Mouse (Mus musculus) heart, postnatal 4 days (tissue): ENCODE data around the gene Ccdc88b. TPM values are rescaled to one million over a fixed set of nuclear protein-coding genes. Genes with fewer than 3 reads are reported as not detected.
A peak's percentile ranks its signal among the peaks of the same experiment; 100 is the strongest.
"Not testable (repeated sequence)": the region's sequence is repeated elsewhere in the genome, so short reads cannot be mapped to it uniquely, and the experiment has no call there.

ENCODE experiments used
- DNase-seq: peaks from one replicate; pipeline ENCODE4 v3.0.0; 2021
- total RNA-seq, 2 experiments: library from RNA; stranded (reverse); gene quantifications; 2 replicates each; pipeline ENCODE4 v1.2.3; 2021

The Ccdc88b gene
- under 1 TPM; 0.41 to 0.52 TPM for total RNA-seq

- no peak for DNase-seq
Observed at GRCm38 (mm10) chr19:6858031-6858430, at the start of gene Ccdc88b. Gene Ccdc88b (minus strand): TSS chr19:6858211.

GRCm38 (mm10) chr19:6907094-6907493 lies 49.1 kb upstream of the Ccdc88b start:
- no peak for DNase-seq

GRCm38 (mm10) chr19:6906199-6906598 lies 48.2 kb upstream of the Ccdc88b start:
- no peak for DNase-seq

GRCm38 (mm10) chr19:6905498-6906159 lies 47.6 kb upstream of the Ccdc88b start:
- DNase-seq: no peak

- no peak for DNase-seq
Observed at GRCm38 (mm10) chr19:6904846-6905245, 46.8 kb upstream of the Ccdc88b start.

GRCm38 (mm10) chr19:6903031-6903430 lies 45.0 kb upstream of the Ccdc88b start:
- DNase-seq: no peak

GRCm38 (mm10) chr19:6899641-6900040 lies 41.6 kb upstream of the Ccdc88b start:
- DNase-seq: no peak

- not testable (repeated sequence) for DNase-seq
Observed at GRCm38 (mm10) chr19:6895608-6896305, 37.7 kb upstream of the Ccdc88b start.

- no peak for DNase-seq
Observed at GRCm38 (mm10) chr19:6893731-6894451, 35.9 kb upstream of the Ccdc88b start.

- DNase-seq: no peak
Observed at GRCm38 (mm10) chr19:6892512-6892911, 34.5 kb upstream of the Ccdc88b start.

GRCm38 (mm10) chr19:6877965-6878364 lies 20.0 kb upstream of the Ccdc88b start:
- no peak for DNase-seq

GRCm38 (mm10) chr19:6876799-6877198 lies 18.8 kb upstream of the Ccdc88b start:
- no peak for DNase-seq

- DNase-seq: no peak
Observed at GRCm38 (mm10) chr19:6875834-6876233, 17.8 kb upstream of the Ccdc88b start.

- DNase-seq: no peak
Observed at GRCm38 (mm10) chr19:6874257-6874656, 16.2 kb upstream of the Ccdc88b start.

- DNase-seq: no peak
Observed at GRCm38 (mm10) chr19:6872701-6873100, 14.7 kb upstream of the Ccdc88b start.

GRCm38 (mm10) chr19:6871574-6872271 lies 13.7 kb upstream of the Ccdc88b start:
- no peak for DNase-seq

GRCm38 (mm10) chr19:6869355-6869754 lies 11.3 kb upstream of the Ccdc88b start:
- peak; percentile 50 for DNase-seq

- DNase-seq: no peak
Observed at GRCm38 (mm10) chr19:6861451-6861850, 3.4 kb upstream of the Ccdc88b start.

GRCm38 (mm10) chr19:6860706-6861105 lies 2.7 kb upstream of the Ccdc88b start:
- no peak for DNase-seq

- no peak for DNase-seq
Observed at GRCm38 (mm10) chr19:6859971-6860370, 2.0 kb upstream of the Ccdc88b start.

- DNase-seq: no peak
Observed at GRCm38 (mm10) chr19:6859032-6859651, 1.1 kb upstream of the Ccdc88b start.

GRCm38 (mm10) chr19:6857391-6858005 lies 513 bp downstream of the Ccdc88b start:
- DNase-seq: no peak
